Mouse (Mus musculus) MEL-GATA-1-ER (cell line): ENCODE measurements at regions not wholly inside any gene's neighbourhood (a gene's known extent, or its start where the extent isn't known, plus 50 kb on each side); places are given as distances from the start of the nearest gene placed in this dataset.

Experiments used
- DNase-seq: peaks from one replicate; pipeline ENCODE4 v3.0.0-alpha.2; 2012; ENCODE audit warnings: low read depth; ENCODE audit errors: extremely low read depth

- no peak for DNase-seq
Observed at GRCm38 (mm10) chr11:22613500-22613899, 101.6 kb downstream of the Tmem17 start.

DNA sequence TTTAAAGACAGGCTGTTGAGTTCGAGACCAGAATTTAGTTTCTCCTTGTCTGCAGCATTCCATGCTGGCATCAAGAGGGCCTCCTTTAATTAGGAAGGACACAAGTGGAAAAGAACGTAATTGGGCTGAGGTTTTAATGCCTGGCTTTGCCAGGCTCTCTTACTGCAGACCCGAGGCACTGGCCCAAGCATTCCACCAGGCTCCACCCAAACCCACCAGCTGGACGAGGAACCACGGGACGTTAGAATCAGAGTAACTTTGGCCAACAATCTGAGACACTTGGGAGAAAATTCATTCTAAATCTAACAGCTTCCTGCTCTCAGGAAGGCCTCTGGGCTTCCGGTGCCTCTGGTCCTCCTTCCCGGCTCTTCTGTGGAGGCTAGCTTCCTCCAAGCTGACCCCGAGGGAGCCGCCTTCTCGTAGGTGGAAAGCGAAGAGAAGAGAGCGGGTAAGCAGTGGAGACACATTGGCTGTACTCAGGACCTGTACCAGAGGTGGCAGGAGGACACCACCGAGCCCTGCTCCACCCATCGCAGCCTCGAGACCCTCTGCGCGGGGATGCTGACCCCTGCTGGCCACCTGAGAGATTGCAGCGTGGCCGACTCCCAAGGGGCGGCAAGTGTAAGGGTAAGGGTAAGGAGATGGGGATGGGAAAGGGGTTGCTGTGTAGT, 105.5 kb downstream of the Tmem17 start:
- DNase-seq = peak; percentile 36

DNA sequence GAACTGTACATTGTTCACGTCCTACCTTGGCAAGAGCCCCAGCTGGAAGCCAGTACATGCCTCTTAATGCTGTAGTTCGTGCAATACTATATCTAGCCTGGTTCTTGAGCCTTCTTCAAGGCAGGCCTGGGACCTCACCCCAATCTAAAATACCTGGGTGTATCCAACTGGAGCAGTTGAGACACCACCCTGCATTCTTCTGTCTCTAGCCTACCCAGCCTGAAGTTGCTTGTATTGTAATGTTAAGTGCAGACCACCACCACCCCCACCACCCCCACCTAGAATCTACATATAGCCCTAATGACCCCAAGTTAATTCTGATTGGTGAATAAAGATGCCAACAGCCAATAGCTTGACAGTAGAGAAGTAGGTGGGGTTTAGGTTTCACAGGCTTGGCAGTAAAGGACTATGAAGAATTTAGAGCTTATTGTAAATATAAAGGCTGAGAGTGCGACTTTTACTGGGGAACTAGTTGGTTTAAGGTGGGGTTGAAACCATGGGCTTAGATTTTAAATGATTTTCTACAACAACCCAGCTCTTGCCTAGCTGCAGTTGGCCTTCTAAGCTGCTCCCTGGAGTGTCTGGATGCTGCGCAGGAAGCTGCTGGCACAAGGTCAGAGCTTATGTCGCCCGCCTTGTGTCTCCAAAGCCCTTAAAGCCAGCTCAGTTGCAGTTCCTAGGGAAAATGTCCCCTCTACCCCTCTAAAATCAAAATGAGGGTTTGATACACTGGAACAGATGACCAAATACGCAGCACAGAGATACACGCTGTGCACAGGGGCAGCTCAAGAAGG, 109.2 kb downstream of the Tmem17 start:
- DNase-seq = no peak

DNA sequence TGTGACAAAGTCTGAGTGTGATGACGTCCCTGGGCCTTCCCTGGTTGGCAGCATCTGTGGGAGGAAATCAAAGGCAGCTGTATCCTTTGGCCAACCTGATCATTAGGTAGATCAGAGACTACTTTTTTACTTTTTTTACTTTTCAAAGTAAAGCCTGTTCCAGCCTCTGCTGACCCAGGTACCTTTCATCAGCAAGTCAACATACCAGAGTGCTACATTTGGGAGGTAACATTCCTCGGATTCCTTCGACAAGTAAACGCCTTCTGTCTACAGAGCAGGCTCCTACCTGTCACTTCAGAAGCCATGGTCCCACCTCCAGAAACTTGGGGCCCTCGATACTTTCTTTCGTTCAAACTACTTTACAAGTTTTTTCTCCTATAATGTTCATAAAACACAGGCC, 110.0 kb downstream of the Tmem17 start:
- DNase-seq = no peak

DNA sequence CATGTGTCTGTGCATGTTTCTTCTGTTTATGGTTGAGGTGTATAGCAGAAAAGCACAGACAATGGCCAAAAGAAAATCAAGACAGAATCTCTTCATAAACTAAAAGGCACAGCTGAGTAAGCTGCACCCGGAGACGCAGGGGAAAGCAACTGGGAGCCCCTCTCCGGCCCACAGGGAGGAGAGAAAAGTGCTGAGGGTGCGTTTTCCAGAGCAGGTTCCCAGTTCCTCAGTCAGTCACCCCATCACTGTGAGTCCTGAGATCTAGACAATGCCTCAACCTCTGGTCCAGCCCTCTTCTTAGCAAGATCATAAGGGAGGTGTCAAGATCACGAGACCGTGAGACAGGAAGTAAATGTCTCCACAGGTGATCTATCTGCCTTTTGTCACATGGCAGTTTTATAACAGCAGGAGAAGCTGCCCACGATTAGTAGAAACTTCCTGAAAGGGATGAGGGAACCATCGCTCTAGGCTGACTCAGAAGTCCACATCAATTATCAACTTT, 110.7 kb downstream of the Tmem17 start:
- DNase-seq = no peak

DNA sequence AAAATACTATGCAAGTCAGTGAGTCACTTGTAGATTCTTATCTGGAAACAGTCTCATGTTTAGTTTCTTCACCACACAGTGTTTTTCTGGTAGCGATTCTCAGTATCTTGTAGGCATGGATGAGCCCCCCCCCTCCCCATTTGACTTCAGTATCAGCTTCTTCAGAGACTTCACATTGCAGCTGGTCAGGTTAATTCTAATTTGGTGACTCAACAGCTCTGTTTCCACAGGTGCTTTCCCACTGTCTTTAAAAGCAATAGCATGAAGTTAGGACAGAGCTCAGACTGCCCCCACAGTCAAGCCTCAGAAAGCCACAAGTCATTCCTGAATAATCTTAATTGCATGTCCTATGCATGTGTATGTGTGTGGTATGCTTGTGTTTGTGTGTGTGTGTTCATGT, 114.5 kb downstream of the Tmem17 start:
- no peak for DNase-seq

- DNase-seq = no peak
Observed at GRCm38 (mm10) chr11:22628497-22628896, 116.6 kb downstream of the Tmem17 start.

GRCm38 (mm10) chr11:22628979-22629378, 117.1 kb downstream of the Tmem17 start:
- no peak for DNase-seq

- no peak for DNase-seq
Observed at GRCm38 (mm10) chr11:22629581-22629980, 117.7 kb downstream of the Tmem17 start.

GRCm38 (mm10) chr11:22629991-22630390, 118.1 kb downstream of the Tmem17 start:
- no peak for DNase-seq

DNA sequence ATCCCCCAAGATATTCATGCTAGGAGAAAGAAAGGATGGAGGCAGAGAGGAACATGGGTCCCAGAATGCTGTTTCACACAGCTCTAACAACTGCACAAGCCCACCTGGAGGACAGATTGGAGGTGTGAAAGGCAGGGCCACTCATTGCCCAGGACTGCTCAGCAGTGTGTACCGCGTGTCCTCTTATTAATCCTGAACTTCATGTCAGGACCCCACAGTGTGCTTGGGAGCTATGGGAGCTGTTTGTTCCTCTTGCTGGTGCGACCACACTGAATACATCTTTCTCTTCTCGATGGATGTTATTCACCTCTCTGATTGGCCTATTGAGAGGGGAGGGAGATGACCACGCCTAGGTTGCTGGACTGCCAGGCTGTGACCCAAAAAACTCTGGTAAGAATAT, 119.1 kb downstream of the Tmem17 start:
- DNase-seq = no peak

GRCm38 (mm10) chr11:22631606-22632313, 119.9 kb downstream of the Tmem17 start:
- DNase-seq = peak; percentile 21

DNA sequence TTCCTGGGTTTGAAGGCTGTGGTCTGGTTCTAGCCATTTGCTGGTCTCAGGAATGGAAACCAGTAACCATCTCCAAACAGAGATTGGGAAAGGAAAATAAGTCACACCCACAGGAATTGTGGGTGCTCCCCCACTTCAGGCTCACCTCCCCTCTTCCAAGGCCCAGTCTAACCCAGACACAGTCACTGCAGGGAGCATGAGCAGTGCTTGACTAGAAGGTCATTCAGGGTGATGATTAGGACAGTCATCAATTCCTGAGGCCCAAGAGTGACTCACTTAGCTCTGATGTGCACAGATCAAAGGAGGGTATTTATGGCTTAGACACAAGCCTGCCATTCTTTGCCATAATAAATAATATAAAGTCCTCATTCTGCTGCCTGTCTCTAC, 120.4 kb downstream of the Tmem17 start:
- DNase-seq = no peak

GRCm38 (mm10) chr11:22632988-22633387, 121.1 kb downstream of the Tmem17 start:
- no peak for DNase-seq

- DNase-seq = no peak
Observed at GRCm38 (mm10) chr11:22633961-22634360, 122.1 kb downstream of the Tmem17 start.

DNA sequence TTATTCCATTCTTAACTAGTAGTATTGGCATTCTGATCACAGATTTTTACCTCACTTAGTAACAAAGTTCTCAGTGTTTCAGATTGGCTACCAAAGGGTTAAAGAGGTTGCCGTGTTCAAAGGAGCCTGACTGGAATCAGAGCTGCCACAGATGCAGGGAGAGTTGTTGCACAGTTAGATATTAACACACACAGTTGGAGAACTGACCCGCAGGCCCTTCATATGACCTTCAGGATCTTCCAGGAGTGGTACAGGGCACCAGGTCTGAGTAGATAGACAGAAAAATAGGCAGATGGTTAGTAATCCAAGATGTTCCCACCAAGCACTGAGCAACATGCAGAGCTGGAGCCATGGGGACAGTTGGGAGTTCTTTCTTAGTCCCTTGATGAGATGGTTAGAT, 123.1 kb downstream of the Tmem17 start:
- no peak for DNase-seq

DNA sequence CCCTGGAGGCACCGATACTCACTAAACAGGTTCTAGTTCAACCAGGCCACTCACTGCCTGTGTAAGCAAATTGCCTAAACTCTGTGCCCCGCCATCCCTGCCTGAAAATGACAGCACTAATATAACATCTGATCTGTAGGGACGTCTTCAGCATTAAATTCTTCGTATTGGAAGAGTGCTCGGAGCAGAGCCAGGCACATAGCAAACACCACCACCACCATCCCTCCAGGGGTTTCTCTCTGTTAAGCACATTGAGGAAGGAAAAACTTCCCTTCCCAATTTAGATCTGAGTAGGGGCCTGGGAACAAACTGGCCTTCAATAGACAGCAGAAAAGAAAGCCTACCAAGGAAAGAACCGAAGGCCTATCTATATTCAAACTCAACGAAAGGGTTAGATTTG, 124.4 kb downstream of the Tmem17 start:
- DNase-seq = no peak

GRCm38 (mm10) chr11:22636761-22637557, 125.1 kb downstream of the Tmem17 start:
- DNase-seq = no peak

GRCm38 (mm10) chr11:22638171-22638570, 126.3 kb downstream of the Tmem17 start:
- DNase-seq = no peak

GRCm38 (mm10) chr11:22638700-22639099, 126.8 kb downstream of the Tmem17 start:
- no peak for DNase-seq

GRCm38 (mm10) chr11:22640371-22640990, 128.6 kb downstream of the Tmem17 start:
- no peak for DNase-seq
